In the genomic region with DNA sequence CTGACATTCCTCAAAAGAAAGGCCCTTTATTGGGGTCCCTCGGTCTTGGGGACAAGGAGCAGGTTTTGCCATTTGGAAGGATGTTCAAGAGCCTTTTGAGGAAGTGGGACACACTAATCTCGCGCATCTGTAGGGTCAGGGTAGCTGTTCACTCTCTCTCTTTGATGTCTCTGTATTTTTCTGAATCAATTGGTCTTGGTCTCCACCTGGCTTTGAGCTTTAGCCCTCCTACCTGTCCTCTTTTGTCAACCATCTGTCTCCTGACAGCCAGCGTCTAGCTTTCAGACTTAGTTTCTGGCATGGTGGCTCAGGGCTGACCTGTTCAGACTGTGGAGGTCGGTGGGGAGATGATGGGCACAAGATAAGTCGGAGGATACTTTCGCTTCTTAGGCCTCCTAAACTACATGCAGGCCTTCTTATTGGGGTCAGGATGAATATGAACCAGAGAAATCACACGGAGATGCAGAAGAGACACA, we compare ENCODE assay signal across 8 mouse cellular contexts. TPM values are rescaled to one million over a fixed set of nuclear protein-coding genes. Genes with fewer than 3 reads are reported as not detected.
DNase-seq lines count a peak whose midpoint lies in the region; ATAC-seq lines count a peak whose summit lies in the region.

No protein-coding gene starts in this region.

- ATAC-seq in CD4-positive, CD25-positive, alpha-beta regulatory T cell, adult 4 months: peak; percentile 12
- no peak for ATAC-seq in forebrain, embryonic 14.5 days
- ATAC-seq in liver, embryonic 16.5 days (ENCODE audit: low read depth): no peak

- H3K4me1 ChIP-seq in forebrain, embryonic 14.5 days (ENCODE audit: control insufficient read depth, insufficient read depth, low read length): peaks cover 24% of the 10 kb centered on the region
- H3K4me1 ChIP-seq in liver, embryonic 16.5 days (ENCODE audit: control insufficient read depth, low read depth, low read length): peaks cover 15% of the 10 kb centered on the region

- H3K9ac ChIP-seq in forebrain, embryonic 14.5 days (ENCODE audit: low read length): peak overlapping the region; percentile 90
- peak overlapping the region; percentile 50 for H3K9ac ChIP-seq in liver, embryonic 16.5 days (ENCODE audit: low read depth, low read length)

- H3K27me3 ChIP-seq in forebrain, embryonic 14.5 days (replicated peaks; ENCODE audit: control insufficient read depth, insufficient read depth, low read length): no peaks in the 10 kb centered on the region
- H3K27me3 ChIP-seq in liver, embryonic 16.5 days (ENCODE audit: control insufficient read depth, insufficient read depth, low read depth, low read length): peaks cover 33% of the 10 kb centered on the region

- no peak overlapping the region; the same call in 1 of the 2 replicates for H3K27ac ChIP-seq in forebrain, embryonic 14.5 days (ENCODE audit: low read depth, low read length)
- no peak overlapping the region for H3K27ac ChIP-seq in liver, embryonic 16.5 days (ENCODE audit: low read length)

- peak; percentile 38 for DNase-seq in embryo, embryonic 10.5 days (ENCODE audit: low spot score)
- DNase-seq in embryo, embryonic 11 days: no peak
- no peak for DNase-seq in forebrain, embryonic 14.5 days (ENCODE audit: low spot score)
- no peak for DNase-seq in Muller cell, postnatal 12 days (ENCODE audit: inconsistent ontology term)
- no peak for DNase-seq in ovary, postnatal 36 days (ENCODE audit: low spot score)
- no peak for DNase-seq in layer of hippocampus, postnatal 36 days

- H3K4me3 ChIP-seq in forebrain, embryonic 14.5 days (ENCODE audit: low read depth, low read length): peak overlapping the region; percentile 85
- H3K4me3 ChIP-seq in liver, embryonic 16.5 days (ENCODE audit: low read depth, low read length): peak overlapping the region; percentile 62

- H3K36me3 ChIP-seq in forebrain, embryonic 14.5 days (ENCODE audit: control insufficient read depth, insufficient read depth, low read length): peaks cover 4% of the 10 kb centered on the region
- H3K36me3 ChIP-seq in liver, embryonic 16.5 days (ENCODE audit: control insufficient read depth, insufficient read depth): no peaks in the 10 kb centered on the region

- H3K9me3 ChIP-seq in forebrain, embryonic 14.5 days (replicated peaks; ENCODE audit: control insufficient read depth, low read length): no peaks in the 10 kb centered on the region
- no peaks in the 10 kb centered on the region for H3K9me3 ChIP-seq in liver, embryonic 16.5 days (replicated peaks; ENCODE audit: control insufficient read depth, low read length)

- peak overlapping the region; percentile 77 for H3K4me2 ChIP-seq in forebrain, embryonic 14.5 days (ENCODE audit: low read length)
- peak overlapping the region; percentile 81 for H3K4me2 ChIP-seq in liver, embryonic 16.5 days (ENCODE audit: low read depth, low read length)

- 13% methylated on average over 8 of the region's 8 CpGs for WGBS in forebrain, embryonic 14.5 days
- WGBS in liver, embryonic 16.5 days (ENCODE audit: insufficient replicate concordance): 14% methylated on average over 8 of the region's 8 CpGs

RNA-seq across cellular contexts. Expression of a gene that starts 0.7 kb away (rescaled TPM):
- under 1 TPM in 1 of 2 experiments, not detected in 1; 0.08 TPM for polyA plus RNA-seq in CD4-positive, CD25-positive, alpha-beta regulatory T cell, adult 4 months (2017; shearing (Covaris generic))
- polyA plus RNA-seq in forebrain, embryonic 14.5 days (2014; fragmentation: Nextera tagmentation; extraction: Ambion mirVana): 22.8 and 25.2 TPM in 2 replicates
- polyA plus RNA-seq in liver, embryonic 16.5 days (2015; fragmentation: Nextera tagmentation; extraction: Ambion mirVana): 0.19 and 0.20 TPM in 2 replicates
- total RNA-seq in layer of hippocampus, postnatal 36 days (2021): 10 to 100 TPM; 36.1 to 41.0 TPM

RNA-seq across cellular contexts. Expression of a gene that starts 17.4 kb away (rescaled TPM):
- 100 to 1,000 TPM; 238 to 312 TPM for polyA plus RNA-seq in CD4-positive, CD25-positive, alpha-beta regulatory T cell, adult 4 months (2017; shearing (Covaris generic))
- polyA plus RNA-seq in forebrain, embryonic 14.5 days (2014; fragmentation: Nextera tagmentation; extraction: Ambion mirVana): 2.6 and 2.9 TPM in 2 replicates
- polyA plus RNA-seq in liver, embryonic 16.5 days (2015; fragmentation: Nextera tagmentation; extraction: Ambion mirVana): 9.3 and 9.6 TPM in 2 replicates
- 1 to 10 TPM; 1.2 to 1.6 TPM for total RNA-seq in layer of hippocampus, postnatal 36 days (2021)

RNA-seq across cellular contexts. Expression of a gene that starts 25.7 kb away (rescaled TPM):
- polyA plus RNA-seq in CD4-positive, CD25-positive, alpha-beta regulatory T cell, adult 4 months (2017; shearing (Covaris generic)): 10 to 100 TPM; 25.4 to 43.9 TPM
- 31.4 and 31.8 TPM in 2 replicates for polyA plus RNA-seq in forebrain, embryonic 14.5 days (2014; fragmentation: Nextera tagmentation; extraction: Ambion mirVana)
- polyA plus RNA-seq in liver, embryonic 16.5 days (2015; fragmentation: Nextera tagmentation; extraction: Ambion mirVana): 7.5 and 7.8 TPM in 2 replicates
- total RNA-seq in layer of hippocampus, postnatal 36 days (2021): 10 to 100 TPM; 16.8 to 18.1 TPM

RNA-seq across cellular contexts. Expression of a gene that starts 25.7 kb away (rescaled TPM):
- 100 to 1,000 TPM; 110 TPM for polyA plus RNA-seq in CD4-positive, CD25-positive, alpha-beta regulatory T cell, adult 4 months (2017; shearing (Covaris generic))
- 99.6 and 107 TPM in 2 replicates for polyA plus RNA-seq in forebrain, embryonic 14.5 days (2014; fragmentation: Nextera tagmentation; extraction: Ambion mirVana)
- 24.7 and 25.5 TPM in 2 replicates for polyA plus RNA-seq in liver, embryonic 16.5 days (2015; fragmentation: Nextera tagmentation; extraction: Ambion mirVana)
- 10 to 100 TPM; 49.5 to 50.4 TPM for total RNA-seq in layer of hippocampus, postnatal 36 days (2021)

RNA-seq across cellular contexts. Expression of a gene that starts 35.3 kb away (rescaled TPM):
- polyA plus RNA-seq in CD4-positive, CD25-positive, alpha-beta regulatory T cell, adult 4 months (2017; shearing (Covaris generic)): 1 to 10 TPM; 2.5 TPM
- polyA plus RNA-seq in forebrain, embryonic 14.5 days (2014; fragmentation: Nextera tagmentation; extraction: Ambion mirVana): 0.55 and 0.83 TPM in 2 replicates
- polyA plus RNA-seq in liver, embryonic 16.5 days (2015; fragmentation: Nextera tagmentation; extraction: Ambion mirVana): 0.83 and 1.2 TPM in 2 replicates
- total RNA-seq in layer of hippocampus, postnatal 36 days (2021): 1 to 10 TPM in 1 of 2 experiments, under 1 TPM in 1; 0.96 to 1.1 TPM

Comparison
In these comparisons a context has a peak if more than half of its experiments do, and no peak if none do; other contexts are left out.
1. RNA of a gene that starts 0.7 kb away (polyA plus RNA-seq): 22.8 to 25.2 TPM in forebrain, embryonic 14.5 days; 0.19 to 0.20 TPM in liver, embryonic 16.5 days and 0.08 TPM in CD4-positive, CD25-positive, alpha-beta regulatory T cell, adult 4 months; every median in the first group is over 10 times any median in the second.
2. RNA of a gene that starts 17.4 kb away (polyA plus RNA-seq): 238 to 312 TPM in CD4-positive, CD25-positive, alpha-beta regulatory T cell, adult 4 months; 9.3 to 9.6 TPM in liver, embryonic 16.5 days and 2.6 to 2.9 TPM in forebrain, embryonic 14.5 days; every median in the first group is over 10 times any median in the second.